In genomic region chr10:94521107-94521401, GRCm38 (mm10) we compare ENCODE assay signal across 9 mouse cellular contexts.
DNase-seq lines count a peak whose midpoint lies in the region; TF ChIP-seq lines count a peak whose summit lies in the region.
"Had no signal": no experiment of that assay in that cellular context is flagged by ENCODE, and none has a peak within 500 bp of the region (broad histone marks: within the 10 kb centered on the region; RNA-seq: fewer than 3 reads in every experiment).

No protein-coding gene starts in this region.

- peak overlapping the region; percentile 22 for H3K27ac ChIP-seq in heart, adult 2 months
- peak overlapping the region; percentile 87 for H3K27ac ChIP-seq in testis, adult 2 months (ENCODE audit: control insufficient read depth, insufficient read depth, low read depth, low read length)

- no peak for TF ChIP-seq POLR2A in heart, adult 2 months (IDR thresholded peaks at IDR 0.05; ENCODE audit: insufficient read depth, low read depth, low read length)
- TF ChIP-seq POLR2A in testis, adult 2 months (IDR thresholded peaks at IDR 0.05; ENCODE audit: control insufficient read depth, low read depth, low read length), result peak; percentile 55; the same call in 1 of the 2 replicates

- intact Hi-C loops in heart, adult 2 months (cut with DNase I), result loop anchor here (2.0 kb wide), 1 partner anchor 22 kb away; no protein-coding TSS in a partner anchor

- peaks cover 32% of the 10 kb centered on the region for H3K4me1 ChIP-seq in heart, adult 2 months (ENCODE audit: control insufficient read depth, insufficient read depth, low read length)
- peaks cover 11% of the 10 kb centered on the region for H3K4me1 ChIP-seq in testis, adult 2 months (ENCODE audit: control insufficient read depth, insufficient read depth, low read length)

- peaks cover 24% of the 10 kb centered on the region for H3K36me3 ChIP-seq in heart, adult 2 months (ENCODE audit: control insufficient read depth, insufficient read depth, low read length)
- H3K36me3 ChIP-seq in testis, adult 2 months (ENCODE audit: control insufficient read depth, insufficient read depth, low read length), result no peaks in the 10 kb centered on the region

- no peaks in the 10 kb centered on the region for H3K27me3 ChIP-seq in heart, adult 2 months (ENCODE audit: control insufficient read depth, insufficient read depth, low read length)
- H3K27me3 ChIP-seq in testis, adult 2 months (ENCODE audit: control insufficient read depth, insufficient read depth, low read length), result no peaks in the 10 kb centered on the region
- H3K27me3 ChIP-seq: Patski had no signal

- no peak for TF ChIP-seq CTCF in heart, adult 2 months (IDR thresholded peaks at IDR 0.05)
- no peak for TF ChIP-seq CTCF in testis, adult 2 months (IDR thresholded peaks at IDR 0.05; ENCODE audit: control insufficient read depth, insufficient read depth, insufficient replicate concordance, low read depth, low read length)

- 11% methylated on average over 3 of the region's 3 CpGs for WGBS in heart, adult 2 months

- H3K79me2 ChIP-seq in heart, adult 2 months (replicated peaks; ENCODE audit: control insufficient read depth, insufficient read depth, low read length), result peaks cover 6% of the 10 kb centered on the region; the same call in 1 of the 2 replicates

- H3K9ac ChIP-seq in heart, adult 2 months (ENCODE audit: low read depth, low read length), result no peak overlapping the region

- H3K4me3 ChIP-seq in heart, adult 2 months, result no peak overlapping the region
- peak overlapping the region; percentile 88 for H3K4me3 ChIP-seq in testis, adult 2 months (ENCODE audit: control insufficient read depth, low read depth, low read length)

- no peak for DNase-seq in heart, adult 2 months
- no peak for DNase-seq in heart, postnatal 4 days
- no peak for DNase-seq in testis, postnatal 10 days (ENCODE audit: low spot score)
- peak; percentile 43 for DNase-seq in induced T-regulatory cell, adult 2 months (ENCODE audit: low read depth)
- peak; percentile 21 for DNase-seq in yolk sac, embryonic 10.5 days (ENCODE audit: low spot score)
- no peak for DNase-seq in layer of hippocampus, adult 8-10 months (ENCODE audit: low spot score in 2 of 2)
- no peak for DNase-seq in left cerebral cortex, adult 11 months (ENCODE audit: low spot score)

- no peak for TF ChIP-seq EP300 in heart, adult 2 months (IDR thresholded peaks at IDR 0.05; ENCODE audit: insufficient read depth, low read depth, low read length)

Comparison
In these comparisons a context has a peak if more than half of its experiments do, and no peak if none do; other contexts are left out.
1. DNase-seq: peak in induced T-regulatory cell, adult 2 months (single experiment) and yolk sac, embryonic 10.5 days (single experiment); none in heart, adult 2 months (0 of 2), heart, postnatal 4 days (single experiment), testis, postnatal 10 days (single experiment), layer of hippocampus, adult 8-10 months (0 of 2) and left cerebral cortex, adult 11 months (single experiment).